Mouse (Mus musculus) c-Kit-positive CD71-positive TER-119-positive erythroid progenitor cells, embryonic 14.5 days (primary cell): Measurements from ENCODE around the gene Tbc1d12.

Source experiments
- DNase-seq: peaks from one replicate; pipeline ENCODE4 v3.0.0-alpha.2; 2013; ENCODE audit warnings: low spot score

The Tbc1d12 gene

GRCm38 (mm10) chr19:38914926-38915325, 78.5 kb downstream of the Tbc1d12 start:
- no peak for DNase-seq

GRCm38 (mm10) chr19:38915677-38916076, 79.3 kb downstream of the Tbc1d12 start:
- DNase-seq: peak; percentile 36

GRCm38 (mm10) chr19:38928481-38929158, 92.2 kb downstream of the Tbc1d12 start:
- no peak for DNase-seq

GRCm38 (mm10) chr19:38929471-38930251, 93.3 kb downstream of the Tbc1d12 start:
- DNase-seq: no peak

GRCm38 (mm10) chr19:38930252-38930787, 93.9 kb downstream of the Tbc1d12 start:
- DNase-seq: no peak

- peak; percentile 88 for DNase-seq
Measured at GRCm38 (mm10) chr19:38930788-38931565, 94.6 kb downstream of the Tbc1d12 start, which contains the start of gene Hells. Hells (plus strand) TSS chr19:38930915.

- DNase-seq: peak; percentile 33
Measured at GRCm38 (mm10) chr19:38931566-38931890, 95.1 kb downstream of the Tbc1d12 start.

- no peak for DNase-seq
Measured at GRCm38 (mm10) chr19:38944590-38945307, 108.4 kb downstream of the Tbc1d12 start.
